Mouse (Mus musculus) v-Abl transformed pro-B cells (cell line): ENCODE measurements around the gene Sec14l1.
"Not testable (repeated sequence)": the region's sequence is repeated elsewhere in the genome, so short reads cannot be mapped to it uniquely, and the experiment has no call there.

Source experiments
- in situ Hi-C, 2 experiments: fragments of 400-800 bp; cut with MboI; formaldehyde crosslinking; loops; one replicate each; pipeline ENCODE4 v1.15.1; 2025; ENCODE audit not compliant: unreplicated experiment in 2 of 2

Gene Sec14l1

DNA sequence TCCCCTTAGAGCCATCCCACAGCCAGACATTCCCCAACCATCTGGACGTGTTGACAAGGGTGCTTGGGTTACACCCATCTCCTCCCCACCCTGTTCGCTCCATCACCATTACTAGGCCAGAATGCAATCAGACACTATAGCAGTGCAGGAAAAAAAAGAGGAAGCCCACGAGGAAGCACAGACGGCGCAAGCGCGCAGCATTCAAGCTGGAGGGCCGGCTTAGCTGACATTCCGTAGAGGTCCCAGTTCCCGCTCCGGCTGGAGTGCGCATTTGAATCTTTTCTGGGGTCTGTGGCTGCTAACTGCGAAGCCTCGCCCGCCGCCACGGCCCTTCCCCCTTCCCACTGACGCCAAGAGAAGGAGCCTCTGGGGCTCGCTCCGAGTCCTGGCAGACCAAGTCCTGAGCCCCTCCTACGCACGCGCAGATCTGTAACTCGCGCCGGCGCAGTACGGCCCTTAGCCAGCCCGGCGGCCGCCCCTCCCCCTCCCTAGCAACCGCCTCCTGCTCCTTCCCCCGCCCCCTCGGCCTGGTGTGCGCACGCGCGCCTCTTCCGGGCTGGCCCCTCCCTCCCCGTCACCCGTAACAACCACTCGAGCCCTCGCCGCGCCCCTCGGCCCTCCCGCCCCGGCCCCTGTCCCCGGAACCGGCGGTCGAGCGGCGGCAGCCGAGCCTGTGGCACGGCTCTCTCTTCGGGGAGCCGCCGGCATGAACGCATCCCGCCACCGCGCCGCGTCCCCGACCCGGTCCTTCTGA, at the start of gene Sec14l1:
Gene Sec14l1 (plus strand): TSS at position 577 of the 754 bp plus-strand sequence.
- in situ Hi-C loops = loop anchor here (5.0 kb wide), 2 partner anchors 32 to 63 kb away; no protein-coding TSS in a partner anchor

- in situ Hi-C loops = not testable (repeated sequence)
Measured at GRCm38 (mm10) chr11:117065602-117066001, 49.4 kb upstream of the Sec14l1 start.

DNA sequence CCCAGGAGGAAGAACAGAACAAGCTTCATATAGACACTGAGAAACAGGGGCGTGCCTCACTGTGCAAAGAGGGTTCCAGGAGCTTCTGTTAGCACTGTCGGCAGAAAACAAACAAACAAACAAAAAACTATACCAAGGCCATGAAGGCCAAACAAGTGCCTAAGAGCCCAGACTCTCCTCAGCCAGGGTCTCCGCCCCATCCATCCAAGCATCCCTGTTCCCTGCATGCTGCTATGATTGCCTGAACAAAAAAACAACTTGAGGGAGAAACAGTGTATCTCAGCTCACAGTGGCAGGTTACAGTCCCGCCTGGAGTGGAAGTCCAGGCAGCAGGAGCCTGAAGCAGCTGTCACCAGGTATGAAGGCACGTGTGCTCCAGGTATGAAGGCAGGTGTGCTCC, 48.2 kb upstream of the Sec14l1 start:
- in situ Hi-C loops = no loop called here

- in situ Hi-C loops = no loop called here
Measured at GRCm38 (mm10) chr11:117068332-117068731, 46.6 kb upstream of the Sec14l1 start.

DNA sequence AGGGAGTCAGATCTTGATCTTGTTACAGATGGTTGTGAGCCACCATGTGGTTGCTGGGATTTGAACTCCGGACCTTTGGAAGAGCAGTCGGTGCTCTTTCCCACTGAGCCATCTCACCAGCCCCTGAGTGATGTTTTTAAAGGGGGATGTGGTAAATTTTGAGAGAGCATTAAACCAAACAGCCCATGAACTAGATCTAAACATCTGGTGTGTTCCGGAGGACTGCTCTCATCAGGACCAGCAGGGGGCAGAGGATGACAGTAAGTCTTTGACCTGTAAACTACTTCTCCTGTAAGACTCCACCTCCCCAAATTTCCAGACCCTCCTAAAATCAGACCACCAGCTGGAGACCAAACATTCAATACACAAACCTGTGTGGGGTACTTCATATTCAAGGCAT, 45.9 kb upstream of the Sec14l1 start:
- in situ Hi-C loops = no loop called here

DNA sequence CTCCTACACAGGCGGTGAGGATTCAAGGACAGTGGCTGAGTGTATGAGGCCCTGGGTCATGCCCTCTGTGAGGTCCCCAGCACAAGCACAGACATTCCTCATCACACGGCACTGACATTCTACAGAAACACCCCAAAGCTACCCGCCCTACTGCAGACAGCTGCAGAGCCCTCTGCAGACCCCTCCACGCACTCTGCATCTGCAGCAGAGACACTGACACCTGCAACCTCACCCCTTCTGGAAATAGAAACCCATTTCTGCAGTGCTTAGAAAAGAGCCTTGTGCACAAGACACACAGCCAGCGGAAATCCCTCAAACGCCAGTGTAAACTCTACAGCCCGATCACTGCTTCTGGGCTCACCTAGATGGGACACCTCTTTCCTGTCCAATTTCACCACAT, 44.3 kb upstream of the Sec14l1 start:
- in situ Hi-C loops = loop anchor here in 1 of 2 experiments (5.0 to 10.0 kb wide), 3 partner anchors 107 to 287 kb away; no protein-coding TSS in a partner anchor

GRCm38 (mm10) chr11:117072128-117072527, 42.8 kb upstream of the Sec14l1 start:
- in situ Hi-C loops = loop anchor here in 1 of 2 experiments (5.0 to 10.0 kb wide), 3 partner anchors 105 to 285 kb away; no protein-coding TSS in a partner anchor

DNA sequence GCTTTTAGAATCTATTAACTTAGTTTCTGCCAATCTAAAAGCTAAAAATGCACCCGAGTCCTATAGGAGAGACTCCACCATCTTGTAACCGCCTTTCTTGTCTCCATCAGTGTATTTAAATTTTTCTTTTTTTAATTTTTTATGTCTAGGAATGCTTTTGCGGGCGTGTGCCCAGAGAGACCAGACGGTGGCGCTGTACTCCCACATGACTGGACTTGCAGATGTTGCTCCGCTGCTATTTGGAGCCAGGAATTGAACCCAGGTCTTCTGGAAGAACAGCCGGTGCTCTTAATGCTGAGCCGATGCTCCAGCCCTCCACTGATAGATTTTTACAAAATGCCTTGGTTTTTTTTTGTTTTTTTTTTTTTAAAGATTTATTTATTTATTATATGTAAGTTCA, 41.5 kb upstream of the Sec14l1 start:
- in situ Hi-C loops = loop anchor here in 1 of 2 experiments (5.0 to 10.0 kb wide), 3 partner anchors 104 to 284 kb away; no protein-coding TSS in a partner anchor

GRCm38 (mm10) chr11:117076576-117077196, 38.3 kb upstream of the Sec14l1 start:
- in situ Hi-C loops = loop anchor here (5.0 to 25.0 kb wide), 5 partner anchors 101 to 761 kb away; partner anchors contain the start of genes Afmid (in 1 of the 2), Birc5 (in 1 of the 2) and Tk1 (in 1 of the 2)

GRCm38 (mm10) chr11:117077227-117077626, 37.7 kb upstream of the Sec14l1 start:
- in situ Hi-C loops = loop anchor here (5.0 to 25.0 kb wide), 5 partner anchors 100 to 760 kb away; partner anchors contain the start of genes Afmid (in 1 of the 2), Birc5 (in 1 of the 2) and Tk1 (in 1 of the 2)

GRCm38 (mm10) chr11:117077902-117078301, 37.1 kb upstream of the Sec14l1 start:
- in situ Hi-C loops = loop anchor here (5.0 to 25.0 kb wide), 5 partner anchors 99 to 759 kb away; partner anchors contain the start of genes Afmid (in 1 of the 2), Birc5 (in 1 of the 2) and Tk1 (in 1 of the 2)

- in situ Hi-C loops = loop anchor here (5.0 to 25.0 kb wide), 5 partner anchors 99 to 759 kb away; partner anchors contain the start of genes Afmid (in 1 of the 2), Birc5 (in 1 of the 2) and Tk1 (in 1 of the 2)
Measured at GRCm38 (mm10) chr11:117078637-117079240, 36.2 kb upstream of the Sec14l1 start.

GRCm38 (mm10) chr11:117079651-117080190, 35.2 kb upstream of the Sec14l1 start:
- in situ Hi-C loops = loop anchor here (5.0 to 25.0 kb wide), 7 partner anchors 38 to 758 kb away; partner anchors contain the start of genes Afmid (in 1 of the 2), Birc5 (in 1 of the 2), Sec14l1 (in 1 of the 2) and Tk1 (in 1 of the 2)

DNA sequence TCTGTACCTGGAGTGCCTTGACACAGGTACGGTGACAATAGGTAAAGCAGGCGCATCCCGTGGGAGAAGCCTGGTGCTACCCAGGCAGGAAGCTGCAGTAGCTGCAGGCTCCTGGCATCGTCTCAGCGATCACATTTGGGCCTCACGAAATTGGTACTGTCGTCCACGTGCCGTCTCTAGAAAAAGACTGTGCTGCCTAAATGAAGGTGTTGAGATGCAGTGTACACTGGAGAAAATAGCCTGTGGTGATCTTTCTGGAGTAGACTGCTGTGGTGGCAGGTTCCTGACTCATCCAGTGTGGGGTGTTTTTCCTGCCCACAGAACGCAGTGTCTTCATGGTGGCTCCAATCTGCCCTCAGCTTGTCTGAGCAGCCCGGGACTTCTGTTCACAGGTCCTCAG, 34.8 kb upstream of the Sec14l1 start:
- in situ Hi-C loops = loop anchor here (5.0 to 25.0 kb wide), 3 partner anchors 37 to 757 kb away; partner anchors contain the start of genes Afmid (in 1 of the 2), Birc5 (in 1 of the 2), Sec14l1 (in 1 of the 2) and Tk1 (in 1 of the 2)

GRCm38 (mm10) chr11:117081165-117082064, 33.6 kb upstream of the Sec14l1 start:
- in situ Hi-C loops = loop anchor here (5.0 to 25.0 kb wide), 3 partner anchors 36 to 756 kb away; partner anchors contain the start of genes Afmid (in 1 of the 2), Birc5 (in 1 of the 2), Sec14l1 (in 1 of the 2) and Tk1 (in 1 of the 2)

DNA sequence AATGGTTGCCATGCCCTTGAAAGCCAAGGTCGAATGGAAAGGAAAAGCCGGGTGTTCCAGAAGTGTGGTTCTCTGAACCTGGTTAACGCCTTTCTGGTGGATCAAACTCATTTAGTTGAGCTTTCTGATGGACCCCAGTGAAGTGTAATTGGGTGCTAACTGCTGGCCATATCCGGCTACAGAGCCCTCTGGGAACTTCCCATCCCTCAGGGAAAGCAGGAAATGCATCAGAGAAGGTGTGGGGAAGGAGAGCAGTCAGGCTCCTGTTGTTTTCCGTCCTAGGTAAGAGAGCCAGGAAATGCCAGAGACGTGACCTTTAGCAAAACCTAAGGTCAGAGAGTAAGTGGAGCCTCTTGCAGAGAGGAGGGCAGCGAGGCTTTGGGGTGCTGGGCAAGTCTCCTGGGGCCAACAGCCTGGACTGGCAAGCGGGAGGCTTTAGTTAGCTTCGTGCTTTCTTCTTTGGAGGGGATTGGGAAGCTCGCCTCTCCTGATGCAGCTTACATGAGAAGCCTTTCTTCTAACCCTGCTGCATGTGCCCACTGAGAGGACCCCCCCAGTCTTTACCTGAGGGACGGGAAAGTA, 32.5 kb upstream of the Sec14l1 start:
- in situ Hi-C loops = loop anchor here (5.0 to 25.0 kb wide), 3 partner anchors 35 to 755 kb away; partner anchors contain the start of genes Afmid (in 1 of the 2), Birc5 (in 1 of the 2), Sec14l1 (in 1 of the 2) and Tk1 (in 1 of the 2)

DNA sequence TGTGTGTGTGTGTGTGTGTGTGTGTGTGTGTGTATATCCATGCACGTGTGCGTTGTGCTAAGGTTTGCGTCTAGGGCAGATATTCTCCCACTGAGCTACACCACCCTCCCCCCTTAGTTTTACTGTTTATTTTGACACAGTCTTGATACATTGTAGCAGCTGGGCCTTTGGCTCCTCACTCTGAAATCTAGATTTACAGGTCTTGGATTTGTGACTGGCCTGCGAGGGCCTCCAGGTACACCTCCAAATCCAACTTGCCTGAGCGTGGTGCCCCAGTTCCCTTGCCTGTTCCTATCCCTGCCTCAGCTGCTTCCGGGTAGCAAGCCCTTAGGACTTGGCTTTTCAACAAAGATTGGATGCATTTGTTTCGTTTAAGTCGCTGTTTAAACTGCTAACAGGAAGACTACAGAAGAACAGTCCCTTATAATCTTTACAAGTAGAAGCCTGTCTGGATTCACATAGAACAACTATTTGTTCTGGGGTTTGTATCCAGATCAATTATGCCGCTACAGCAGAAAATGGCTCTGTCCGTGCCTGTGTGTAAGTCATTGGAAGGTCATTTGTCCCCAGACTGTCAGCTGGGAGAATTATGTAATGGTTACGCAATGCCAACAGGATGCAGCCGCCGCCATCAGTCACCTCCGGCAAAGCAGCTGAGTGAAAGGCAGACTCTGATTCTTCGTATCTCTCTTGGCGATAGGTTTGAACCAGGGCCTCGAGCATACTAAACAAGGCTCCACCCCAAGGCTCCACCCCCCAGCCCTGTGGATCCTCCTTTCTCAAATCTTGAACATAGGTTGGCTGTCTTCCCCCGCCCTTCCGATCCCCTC, 31.7 kb upstream of the Sec14l1 start:
- in situ Hi-C loops = loop anchor here (5.0 to 25.0 kb wide), 3 partner anchors 34 to 754 kb away; partner anchors contain the start of genes Afmid (in 1 of the 2), Birc5 (in 1 of the 2), Sec14l1 (in 1 of the 2) and Tk1 (in 1 of the 2)
